Mouse (Mus musculus) left cerebral cortex, postnatal 36 days (tissue): ENCODE measurements around the gene Grhl1. TPM values are rescaled to one million over a fixed set of nuclear protein-coding genes. Genes with fewer than 3 reads are reported as not detected.

Experiments
- total RNA-seq, 2 experiments: library from RNA; stranded (reverse); gene quantifications; 2 replicates each; pipeline ENCODE4 v1.2.3; 2021

The Grhl1 gene
- total RNA-seq, 2 experiments from 2014 or later, result 9.0 to 11.3 TPM

Other genes with a start within 250 kb of the Grhl1 start
- gene Taf1b, start 73.9 kb upstream of the Grhl1 start, total RNA-seq, result 10 to 100 TPM; 22.9 to 31.2 TPM
- gene Klf11, start 79.0 kb downstream of the Grhl1 start, total RNA-seq, result 1 to 10 TPM; 6.0 to 6.7 TPM
- 10 to 100 TPM; 10.8 to 17.5 TPM for gene Cys1, start 109.5 kb downstream of the Grhl1 start, total RNA-seq
- 1 to 10 TPM; 2.5 to 2.9 TPM for gene Rrm2, start 136.0 kb downstream of the Grhl1 start, total RNA-seq